Mouse (Mus musculus) retina, postnatal 7 days (tissue): ENCODE data around the gene Hmga1b.
"Not testable (repeated sequence)": the region's sequence is repeated elsewhere in the genome, so short reads cannot be mapped to it uniquely, and the experiment has no call there.

ENCODE experiments used
- DNase-seq: peaks from one replicate; pipeline ENCODE4 v3.0.0-alpha.2; 2012; ENCODE audit warnings: low read depth, low spot score

Hmga1b gene

DNA sequence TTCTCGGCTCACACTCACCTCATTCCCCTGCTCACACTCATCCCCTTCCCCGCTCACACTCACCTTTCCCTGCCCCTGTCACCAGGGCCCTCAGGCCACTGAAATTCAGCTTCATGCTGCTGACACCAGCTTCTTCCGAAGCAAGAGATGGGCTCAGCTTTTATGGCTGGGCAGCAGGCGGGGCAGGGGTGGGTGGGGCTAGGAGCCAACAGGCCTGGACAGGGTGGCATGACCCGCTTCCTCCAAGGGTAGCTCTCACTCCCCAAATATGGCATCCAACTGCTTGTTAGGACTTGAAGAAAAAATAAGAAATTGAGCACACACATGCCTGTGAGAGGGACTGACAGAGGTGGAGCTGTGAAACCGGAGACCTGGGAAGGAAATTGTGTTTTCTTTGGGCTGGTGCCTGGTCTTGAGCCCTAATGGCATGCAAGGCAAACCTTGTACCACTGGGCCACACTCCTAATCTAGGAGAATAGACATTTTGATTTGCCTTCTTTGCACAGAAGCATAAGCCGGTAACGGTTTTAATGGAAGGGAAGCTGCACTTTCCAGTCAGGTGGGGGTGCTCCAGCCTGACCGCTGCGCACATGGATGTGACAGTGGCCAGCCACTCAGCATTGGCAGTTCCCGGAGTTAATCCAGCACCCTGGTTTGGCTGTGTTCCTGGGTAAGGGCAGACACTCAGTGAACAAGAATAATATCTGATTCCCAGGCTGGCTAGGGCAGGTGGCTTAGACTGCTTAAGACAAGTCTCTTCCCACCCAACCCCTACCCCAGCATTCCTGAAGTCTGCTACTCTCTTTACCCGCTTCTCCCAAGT, 30.5 kb upstream of the Hmga1b start, which contains the start of gene Cbr2:
Gene Cbr2, minus strand, starts transcription at position 257 of the 823 bp plus-strand sequence.
- no peak for DNase-seq

DNA sequence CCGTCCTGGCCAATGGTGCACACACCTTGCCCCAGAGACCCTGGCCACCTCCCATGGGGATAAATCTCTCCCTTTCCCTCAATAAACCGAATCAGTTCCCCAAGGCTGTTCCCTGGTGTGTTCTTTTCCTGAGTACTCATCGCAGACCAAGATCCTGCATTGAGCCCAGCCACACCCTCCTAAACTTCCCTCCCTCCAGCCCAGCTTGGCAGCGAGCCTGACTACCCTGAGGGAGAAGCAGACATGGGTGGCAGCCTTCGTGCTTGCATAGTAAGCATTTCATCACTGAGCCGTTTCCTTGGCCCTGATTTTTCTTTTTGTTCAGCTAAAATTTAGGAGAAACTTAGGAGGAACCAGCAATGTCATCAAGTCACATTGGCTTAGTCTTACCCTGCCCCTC, 29.1 kb upstream of the Hmga1b start:
- DNase-seq = no peak

DNA sequence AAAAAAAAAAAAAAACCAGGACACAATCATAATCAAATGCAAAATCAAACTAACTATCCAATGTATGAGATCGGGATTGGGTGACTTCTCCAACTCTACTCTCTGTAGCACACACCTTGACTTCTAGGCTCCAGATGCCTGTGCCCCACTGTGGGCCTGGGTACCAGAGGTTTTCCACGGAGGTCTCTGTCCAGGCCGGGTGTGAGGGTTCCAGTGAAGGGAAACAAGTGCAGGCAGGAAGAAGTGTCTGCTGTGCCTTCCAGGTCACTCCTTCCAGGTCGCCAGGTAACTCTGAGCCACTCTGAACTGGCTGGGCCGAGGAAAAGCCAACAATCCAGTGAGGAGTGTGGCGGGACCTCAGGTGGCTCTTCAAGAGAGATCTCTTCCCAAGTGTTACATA, 26.2 kb upstream of the Hmga1b start:
- DNase-seq = no peak

GRCm38 (mm10) chr11:120740981-120741380, 21.6 kb upstream of the Hmga1b start:
- no peak for DNase-seq

GRCm38 (mm10) chr11:120744121-120744701, 18.4 kb upstream of the Hmga1b start:
- DNase-seq = no peak

- DNase-seq = no peak
Measured at GRCm38 (mm10) chr11:120747974-120748373, 14.6 kb upstream of the Hmga1b start.

DNA sequence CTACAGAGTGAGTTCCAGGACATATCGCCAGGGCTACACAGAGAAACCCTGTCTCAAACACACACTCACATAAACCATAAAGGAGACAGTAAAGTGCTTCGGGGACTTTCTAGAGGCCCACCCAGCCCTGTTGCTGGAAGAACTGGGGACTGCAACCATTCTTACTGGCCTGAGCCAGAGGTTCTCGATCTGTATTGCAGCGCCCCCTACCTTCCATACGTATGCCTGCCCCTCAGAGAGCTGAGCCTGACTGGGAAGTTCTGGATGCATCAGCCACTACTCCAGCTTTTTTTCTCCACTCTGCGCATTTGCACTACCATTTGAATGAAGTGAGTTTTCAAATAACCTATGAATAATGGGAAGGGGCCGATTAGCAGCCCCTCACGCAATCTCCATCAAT, 13.2 kb upstream of the Hmga1b start:
- no peak for DNase-seq

DNA sequence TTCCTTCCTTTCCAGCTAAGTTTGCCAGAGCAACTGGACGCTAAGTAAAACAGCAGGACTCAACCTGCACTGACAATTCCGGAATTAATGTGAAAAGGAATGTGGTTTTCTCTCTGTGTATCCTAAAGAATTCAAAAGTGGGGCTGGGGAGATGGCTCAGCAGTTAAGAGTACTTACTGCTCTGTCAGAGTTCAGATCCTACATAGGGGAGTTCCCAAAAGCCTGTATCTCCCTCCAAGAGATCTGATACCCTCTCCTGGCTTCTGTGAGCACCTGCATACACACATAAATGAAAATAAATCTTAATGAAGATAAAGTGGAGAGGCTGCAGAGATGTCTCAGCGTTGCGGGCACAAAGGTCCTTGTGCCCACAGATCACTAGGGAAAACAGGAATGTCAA, 11.0 kb upstream of the Hmga1b start:
- no peak for DNase-seq

DNA sequence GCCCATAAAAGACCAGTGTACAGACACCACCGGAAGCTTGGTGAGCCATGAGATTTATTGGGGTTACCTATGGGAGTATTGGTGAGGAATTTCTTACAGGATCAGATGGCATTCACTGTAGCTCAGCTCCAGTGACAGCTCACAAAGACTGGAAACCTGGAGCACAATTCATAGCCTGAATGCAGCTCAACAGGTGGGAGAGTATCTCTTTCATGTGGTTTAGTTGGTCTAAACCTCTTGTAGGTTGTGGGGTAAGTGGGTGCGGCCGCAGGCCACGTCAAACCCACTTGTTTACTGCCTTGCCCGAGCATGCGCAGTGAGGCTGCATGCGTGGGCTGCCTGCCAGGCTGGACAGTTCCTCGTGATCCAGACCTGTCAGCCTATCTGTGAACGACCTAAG, 2.4 kb upstream of the Hmga1b start:
- no peak for DNase-seq

DNA sequence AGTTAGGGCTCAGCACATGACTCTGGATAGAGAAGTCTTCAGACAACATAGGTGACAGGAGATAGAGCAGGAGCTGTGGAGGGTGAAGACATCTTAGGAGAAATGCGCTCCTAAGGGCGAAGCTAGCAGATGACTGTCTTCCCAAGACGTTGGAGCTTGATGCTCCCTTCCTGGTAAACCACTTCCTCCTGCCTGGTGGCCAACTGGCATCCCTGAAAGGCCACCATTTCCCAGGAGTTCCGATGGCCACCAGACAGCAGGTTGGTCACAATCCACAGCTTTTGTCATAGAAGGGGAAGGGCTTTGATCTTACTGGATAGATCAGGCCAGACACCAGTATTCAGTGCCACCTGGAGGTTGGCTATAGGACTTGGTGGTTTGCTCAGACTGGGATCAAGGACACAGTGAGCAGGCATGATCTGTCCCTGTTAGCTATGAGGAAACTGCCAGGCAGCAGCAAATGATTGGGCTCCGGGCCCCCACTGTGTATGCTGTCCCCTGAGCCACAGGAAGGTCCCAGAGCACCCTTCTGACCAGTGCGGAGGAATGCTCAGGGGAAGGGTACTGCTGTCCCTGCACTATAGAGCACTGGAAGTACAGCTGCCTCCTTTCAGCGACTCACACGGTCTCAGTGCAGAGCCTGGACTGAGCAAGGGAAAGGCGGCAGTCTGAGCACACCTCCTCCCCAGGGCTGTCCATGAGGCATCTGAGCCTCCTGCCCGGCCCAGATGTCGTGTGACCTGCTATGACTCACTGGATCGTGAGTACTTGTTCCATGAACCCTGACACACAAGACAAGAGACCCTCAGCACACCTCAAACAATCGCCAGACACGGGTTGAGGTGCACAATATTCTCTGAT, 553 bp upstream of the Hmga1b start:
- no peak for DNase-seq

GRCm38 (mm10) chr11:120763121-120763999, 766 bp downstream of the Hmga1b start:
- DNase-seq = not testable (repeated sequence)

GRCm38 (mm10) chr11:120767023-120767422, 4.4 kb downstream of the Hmga1b start:
- DNase-seq = not testable (repeated sequence)

DNA sequence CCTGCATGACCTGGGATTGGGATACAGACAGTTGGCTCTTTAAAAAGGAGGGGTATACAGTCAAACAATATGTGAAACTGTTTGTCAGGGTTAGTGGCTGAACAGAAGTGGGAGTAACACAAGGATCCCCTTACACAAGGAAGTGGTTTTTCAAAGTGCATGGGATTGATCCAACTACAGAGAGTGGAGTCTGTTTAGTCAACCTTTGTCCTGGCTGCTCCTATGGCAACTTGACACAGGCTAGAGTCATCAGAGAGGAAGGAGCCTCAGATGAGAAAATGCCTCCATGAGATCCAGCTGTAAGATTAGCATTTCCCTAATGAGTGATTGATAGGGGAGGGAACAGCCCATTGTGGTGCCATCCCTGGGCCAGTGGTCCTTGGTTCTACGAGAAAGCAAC, 5.6 kb downstream of the Hmga1b start:
- no peak for DNase-seq

- DNase-seq = no peak
Measured at GRCm38 (mm10) chr11:120772749-120773148, 10.2 kb downstream of the Hmga1b start.

- DNase-seq = no peak
Measured at GRCm38 (mm10) chr11:120773463-120774190, 11.0 kb downstream of the Hmga1b start.

DNA sequence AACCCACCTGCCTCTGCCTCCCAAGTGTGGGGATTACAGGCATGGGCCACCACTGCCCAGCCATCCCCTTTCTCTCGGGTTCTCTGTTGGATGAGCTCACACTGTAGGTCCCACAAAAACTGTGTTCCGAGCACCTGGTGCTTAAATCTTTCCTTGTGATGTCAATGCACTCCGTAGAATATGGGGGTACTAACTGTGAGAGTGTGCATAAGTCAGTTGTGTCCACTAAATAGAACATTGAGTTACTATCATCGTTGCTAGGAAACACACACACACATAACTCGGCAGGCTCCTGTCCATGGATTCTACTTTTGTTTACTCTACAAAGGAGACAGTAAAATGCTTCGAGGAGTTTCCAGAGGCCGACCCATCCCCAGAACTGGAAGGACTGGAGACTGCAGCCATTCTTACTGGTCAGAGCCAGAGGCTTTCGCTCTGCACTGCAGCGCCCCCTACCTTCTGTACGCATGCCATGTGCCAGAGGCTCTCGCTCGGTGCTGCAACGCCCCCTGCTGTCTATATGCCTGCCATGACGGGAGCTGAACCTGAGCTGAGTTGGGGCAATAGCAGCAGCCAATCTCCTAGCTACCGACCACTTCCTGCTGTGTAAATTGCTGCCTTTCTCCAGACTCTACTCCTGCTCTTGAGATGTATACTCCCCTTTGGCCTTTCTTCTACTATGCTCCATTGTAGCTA, 13.3 kb downstream of the Hmga1b start:
- DNase-seq = peak; percentile 88

GRCm38 (mm10) chr11:120777123-120777522, 14.5 kb downstream of the Hmga1b start:
- DNase-seq = peak; percentile 34

DNA sequence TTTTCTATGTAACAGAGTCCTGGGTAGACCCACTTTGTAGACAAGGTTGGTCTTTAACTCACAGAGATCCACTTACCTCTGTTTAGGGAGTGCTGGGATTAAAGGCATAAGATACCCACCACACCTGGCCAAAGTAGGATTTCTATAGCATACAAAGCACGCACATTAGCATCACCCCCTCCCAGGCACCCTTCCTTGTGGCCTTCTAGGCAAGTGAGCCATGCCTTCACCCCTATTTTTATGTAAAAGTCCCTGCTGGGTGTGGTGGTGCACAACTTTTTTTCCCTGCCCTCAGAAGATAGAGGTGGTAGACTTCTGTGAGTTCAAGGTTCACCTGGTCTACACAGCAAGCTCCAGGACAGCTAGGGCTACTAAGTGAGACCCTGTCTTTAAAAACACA, 17.3 kb downstream of the Hmga1b start:
- DNase-seq = no peak

GRCm38 (mm10) chr11:120781361-120781760, 18.8 kb downstream of the Hmga1b start:
- DNase-seq = not testable (repeated sequence)
